Mouse (Mus musculus): ENCODE data around the gene Cyp2d26. TPM values are rescaled to one million over a fixed set of nuclear protein-coding genes. Genes with fewer than 3 reads are reported as not detected.
"Not testable (repeated sequence)": the region's sequence is repeated elsewhere in the genome, so short reads cannot be mapped to it uniquely, and the experiment has no call there.

The Cyp2d26 gene
- total RNA-seq (2015; ENCODE audit: low replicate concordance) (not detected in 2 replicates), total RNA-seq (2017; ENCODE audit: low replicate concordance) (not detected in 2 replicates)

GRCm38 (mm10) chr15:82794277-82794676 lies at the start of gene Cyp2d26:
Gene Cyp2d26, minus strand, starts transcription at chr15:82794294.
- ATAC-seq (replicated peaks; ENCODE audit: low FRiP score, poor library complexity, severe bottlenecking), result no peak

GRCm38 (mm10) chr15:82839146-82839545 lies 45.1 kb upstream of the Cyp2d26 start:
- no peak for ATAC-seq (replicated peaks; ENCODE audit: low FRiP score, poor library complexity, severe bottlenecking)

- ATAC-seq (replicated peaks; ENCODE audit: low FRiP score, poor library complexity, severe bottlenecking), result no peak
Observed at GRCm38 (mm10) chr15:82829917-82830316, 35.8 kb upstream of the Cyp2d26 start.

- ATAC-seq (replicated peaks; ENCODE audit: low FRiP score, poor library complexity, severe bottlenecking), result no peak
Observed at GRCm38 (mm10) chr15:82825866-82826265, 31.8 kb upstream of the Cyp2d26 start.

GRCm38 (mm10) chr15:82822347-82822746 lies 28.3 kb upstream of the Cyp2d26 start:
- ATAC-seq (replicated peaks; ENCODE audit: low FRiP score, poor library complexity, severe bottlenecking), result no peak

- ATAC-seq (replicated peaks; ENCODE audit: low FRiP score, poor library complexity, severe bottlenecking), result no peak
Observed at GRCm38 (mm10) chr15:82821657-82822056, 27.6 kb upstream of the Cyp2d26 start.

GRCm38 (mm10) chr15:82815296-82815695 lies 21.2 kb upstream of the Cyp2d26 start:
- no peak for ATAC-seq (replicated peaks; ENCODE audit: low FRiP score, poor library complexity, severe bottlenecking)

- ATAC-seq (replicated peaks; ENCODE audit: low FRiP score, poor library complexity, severe bottlenecking), result no peak
Observed at GRCm38 (mm10) chr15:82814806-82815205, 20.7 kb upstream of the Cyp2d26 start.

GRCm38 (mm10) chr15:82814321-82814720 lies 20.2 kb upstream of the Cyp2d26 start:
- no peak for ATAC-seq (replicated peaks; ENCODE audit: low FRiP score, poor library complexity, severe bottlenecking)

GRCm38 (mm10) chr15:82810556-82810955 lies 16.5 kb upstream of the Cyp2d26 start:
- ATAC-seq (replicated peaks; ENCODE audit: low FRiP score, poor library complexity, severe bottlenecking), result peak; percentile 51; the same call in 1 of the 2 replicates

GRCm38 (mm10) chr15:82809511-82809910 lies 15.4 kb upstream of the Cyp2d26 start:
- peak; percentile 50; the same call in 1 of the 2 replicates for ATAC-seq (replicated peaks; ENCODE audit: low FRiP score, poor library complexity, severe bottlenecking)

- ATAC-seq (replicated peaks; ENCODE audit: low FRiP score, poor library complexity, severe bottlenecking), result no peak
Observed at GRCm38 (mm10) chr15:82806969-82807763, 13.1 kb upstream of the Cyp2d26 start.

- ATAC-seq (replicated peaks; ENCODE audit: low FRiP score, poor library complexity, severe bottlenecking), result no peak
Observed at GRCm38 (mm10) chr15:82804708-82805639, 10.9 kb upstream of the Cyp2d26 start.

- ATAC-seq (replicated peaks; ENCODE audit: low FRiP score, poor library complexity, severe bottlenecking), result no peak
Observed at GRCm38 (mm10) chr15:82795936-82796440, 1.9 kb upstream of the Cyp2d26 start.

- ATAC-seq (replicated peaks; ENCODE audit: low FRiP score, poor library complexity, severe bottlenecking), result no peak
Observed at GRCm38 (mm10) chr15:82793868-82794267, 226 bp downstream of the Cyp2d26 start.

GRCm38 (mm10) chr15:82793454-82793853 lies 640 bp downstream of the Cyp2d26 start:
- no peak for ATAC-seq (replicated peaks; ENCODE audit: low FRiP score, poor library complexity, severe bottlenecking)

GRCm38 (mm10) chr15:82792566-82792965 lies 1.5 kb downstream of the Cyp2d26 start:
- ATAC-seq (replicated peaks; ENCODE audit: low FRiP score, poor library complexity, severe bottlenecking), result no peak

GRCm38 (mm10) chr15:82784581-82784980 lies 9.5 kb downstream of the Cyp2d26 start:
- no peak for ATAC-seq (replicated peaks; ENCODE audit: low FRiP score, poor library complexity, severe bottlenecking)

- ATAC-seq (replicated peaks; ENCODE audit: low FRiP score, poor library complexity, severe bottlenecking), result no peak
Observed at GRCm38 (mm10) chr15:82783800-82784199, 10.3 kb downstream of the Cyp2d26 start.

GRCm38 (mm10) chr15:82777856-82778255 lies 16.2 kb downstream of the Cyp2d26 start:
- ATAC-seq (replicated peaks; ENCODE audit: low FRiP score, poor library complexity, severe bottlenecking), result not testable (repeated sequence)

Measured in erythroid progenitor cell, adult 5-6 weeks (primary cell).